Mouse (Mus musculus): ENCODE data around the gene Ankrd37.

Ankrd37 gene

GRCm38 (mm10) chr8:46005596-46005995 is at the start of gene Ankrd37:
Ankrd37 (minus strand) TSS chr8:46005707.
- in situ Hi-C loops (cut with MboI, MseI) = no loop called here

GRCm38 (mm10) chr8:46040260-46040659 is 34.8 kb upstream of the Ankrd37 start:
- in situ Hi-C loops (cut with MboI, MseI) = no loop called here

GRCm38 (mm10) chr8:46039666-46040065 is 34.2 kb upstream of the Ankrd37 start:
- in situ Hi-C loops (cut with MboI, MseI) = loop anchor here (5.0 kb wide), 1 partner anchor 68 kb away; no protein-coding TSS in a partner anchor

DNA sequence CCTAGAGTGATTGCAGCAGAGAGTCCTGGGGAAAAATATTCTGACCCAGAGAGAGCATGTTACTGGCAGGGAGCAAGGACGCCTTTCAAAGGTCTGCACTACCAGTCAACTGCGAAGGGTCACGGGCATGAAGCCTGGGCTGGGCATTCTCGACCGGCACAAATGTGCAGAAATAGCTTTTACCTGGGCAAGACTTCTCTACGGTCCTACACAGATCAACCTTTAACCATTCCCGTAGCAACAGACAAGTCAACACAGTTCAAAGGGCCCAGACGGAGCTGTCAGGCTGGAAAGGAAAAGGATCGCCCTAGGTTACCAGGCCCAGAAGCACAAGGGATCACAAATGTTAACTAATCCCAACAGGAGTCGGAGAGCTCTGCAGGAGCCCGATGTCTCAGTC is 30.7 kb upstream of the Ankrd37 start:
- in situ Hi-C loops (cut with MboI, MseI) = loop anchor here (5.0 kb wide), 1 partner anchor 71 kb away; no protein-coding TSS in a partner anchor

DNA sequence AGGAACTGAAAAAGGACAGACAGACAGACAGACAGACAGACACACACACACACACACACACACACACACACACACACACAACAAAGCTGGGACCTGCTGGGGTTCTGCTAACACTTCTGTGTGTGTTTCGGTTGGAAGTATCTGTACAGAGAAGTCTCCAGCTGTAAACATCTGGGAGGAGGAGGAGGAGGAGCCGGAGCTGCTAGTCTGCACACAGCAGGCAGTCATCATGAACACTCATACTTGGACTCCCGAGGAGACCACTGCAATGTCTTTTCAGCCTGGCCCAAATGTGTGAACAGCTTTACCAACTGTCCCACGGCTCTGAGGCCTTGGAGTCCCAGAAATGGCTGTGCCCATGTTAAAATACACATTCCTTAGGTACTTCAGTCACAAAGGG is 18.9 kb upstream of the Ankrd37 start:
- in situ Hi-C loops (cut with MboI, MseI) = no loop called here

- in situ Hi-C loops (cut with MboI, MseI) = no loop called here
Measured at GRCm38 (mm10) chr8:46022758-46023157, 17.3 kb upstream of the Ankrd37 start.

DNA sequence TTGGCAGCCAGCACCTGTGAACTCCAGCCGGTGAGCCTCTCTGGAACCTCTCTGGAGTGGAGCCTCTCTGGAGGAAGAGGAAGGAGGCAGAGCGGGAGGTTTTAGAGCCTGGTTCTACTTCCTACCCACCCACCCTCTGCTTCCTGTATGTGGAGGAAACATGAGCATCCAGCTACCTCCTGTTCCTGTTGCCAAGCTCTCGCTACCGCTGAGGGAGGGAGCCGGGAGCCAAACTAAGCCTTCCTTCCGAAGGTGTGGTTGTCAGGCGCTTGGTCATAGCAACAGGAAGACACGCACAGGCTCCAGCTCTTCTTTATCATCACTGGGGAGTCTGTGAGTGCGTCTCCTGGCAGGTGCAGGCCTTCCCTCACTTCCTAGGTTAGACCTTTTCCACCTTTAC is 16.7 kb upstream of the Ankrd37 start:
- in situ Hi-C loops (cut with MboI, MseI) = no loop called here

DNA sequence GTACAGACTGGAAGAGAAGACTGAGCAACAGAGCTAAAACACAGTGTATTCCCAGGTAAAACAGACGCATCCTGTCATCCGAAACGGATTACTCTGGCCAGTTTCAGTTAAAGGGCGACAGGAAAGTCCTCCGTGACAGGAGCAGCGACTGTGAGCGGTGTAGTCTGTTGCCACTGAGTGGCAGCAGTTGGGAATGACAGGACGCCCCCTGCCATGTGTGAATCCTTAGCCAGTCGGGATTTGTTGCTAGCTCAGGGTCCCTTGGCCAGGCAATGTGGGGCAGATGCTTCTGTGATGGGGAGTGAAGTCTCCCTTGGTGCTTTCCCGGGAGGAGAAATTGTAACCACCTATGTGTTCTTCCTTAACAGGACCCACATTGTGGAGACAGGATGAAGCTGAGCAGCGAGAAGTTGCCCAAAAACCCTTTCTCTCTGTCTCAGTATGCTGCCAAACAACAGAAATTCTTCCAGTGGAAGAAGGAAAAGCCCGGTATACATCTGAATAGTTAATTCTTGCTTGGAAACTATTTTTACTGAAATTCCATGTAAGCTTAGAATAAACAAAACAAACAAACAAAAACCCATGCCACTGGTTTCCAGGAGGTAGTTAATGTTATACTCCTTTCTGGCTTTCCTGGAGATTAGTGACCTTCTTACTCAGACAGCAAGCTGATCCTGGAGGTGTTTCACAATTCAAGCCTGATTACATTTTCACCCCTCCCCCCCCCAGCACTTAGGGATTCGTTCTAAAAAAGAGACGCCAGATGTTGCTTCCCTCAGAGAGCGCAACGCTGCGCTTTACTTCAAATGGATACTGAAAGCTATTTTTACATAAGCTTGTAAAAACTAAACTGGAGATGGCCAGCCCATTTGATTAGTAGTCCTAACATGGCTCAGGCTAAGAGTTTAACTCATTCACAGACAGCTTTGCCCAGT is 5.5 kb upstream of the Ankrd37 start:
- in situ Hi-C loops (cut with MboI, MseI) = no loop called here

DNA sequence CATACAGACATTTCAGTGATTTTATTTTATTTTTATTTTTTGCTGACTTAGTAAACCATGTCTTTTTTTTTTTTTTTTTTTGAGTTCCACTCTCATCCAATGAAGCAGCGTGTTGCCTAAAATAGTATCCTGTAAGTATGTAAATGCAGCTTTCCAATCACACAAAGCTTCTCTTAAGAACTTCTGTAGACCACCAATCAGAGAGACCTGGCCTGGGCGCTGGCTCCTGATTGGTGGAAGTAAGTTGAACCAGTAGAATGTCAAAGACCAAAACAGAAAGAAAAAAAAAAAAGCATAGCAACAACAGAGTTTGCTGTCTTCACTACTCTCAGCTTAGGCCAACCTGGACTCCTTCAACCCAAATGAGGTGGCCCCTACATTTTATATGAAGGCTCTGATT is 4.8 kb upstream of the Ankrd37 start:
- in situ Hi-C loops (cut with MboI, MseI) = no loop called here

GRCm38 (mm10) chr8:46007050-46007672 is 1.7 kb upstream of the Ankrd37 start:
- in situ Hi-C loops (cut with MboI, MseI) = no loop called here

DNA sequence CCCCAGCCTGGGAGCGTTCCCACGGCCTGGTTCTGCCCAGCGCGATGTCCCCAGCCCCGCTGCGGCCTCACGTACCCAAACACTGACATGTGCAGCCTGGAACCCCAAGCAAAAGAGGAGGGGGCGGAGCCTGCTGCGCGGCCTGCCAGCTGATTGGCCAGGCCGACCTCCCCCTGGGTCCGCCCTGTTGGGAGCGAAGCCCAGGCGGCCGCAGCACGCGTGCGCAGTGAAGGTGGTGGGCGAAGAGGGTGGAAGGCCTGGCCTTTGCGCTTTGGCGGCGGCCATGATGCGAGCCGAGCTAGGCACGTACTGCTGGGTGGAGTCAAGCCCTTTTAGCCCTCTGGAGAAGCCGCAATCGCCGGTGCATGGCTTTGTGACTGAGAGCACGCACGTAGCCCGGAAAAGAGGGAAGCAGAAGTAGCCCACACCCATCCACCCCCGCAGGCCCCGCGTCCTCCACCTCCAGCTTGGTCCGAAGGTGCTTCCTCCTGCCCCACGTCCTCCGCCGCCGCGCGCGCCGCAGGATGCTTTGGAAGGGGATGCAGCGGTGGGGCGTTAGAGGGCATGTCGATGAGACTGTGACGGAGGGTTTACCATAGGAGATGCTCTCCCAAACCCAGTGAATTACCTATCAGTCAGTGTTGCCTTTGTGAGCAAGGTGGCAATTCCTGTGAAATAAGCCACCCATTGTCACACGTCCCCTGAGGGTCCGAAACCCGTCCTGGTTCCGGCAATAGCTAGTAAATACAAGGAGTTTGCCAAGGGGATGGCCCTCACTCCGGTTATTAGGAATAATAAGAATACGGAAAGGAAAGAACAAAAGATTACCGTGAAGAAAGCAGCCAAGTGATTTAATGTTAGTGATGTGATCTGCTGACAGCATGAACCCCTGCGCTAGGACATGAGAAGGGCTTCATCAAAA is 5.5 kb downstream of the Ankrd37 start:
- in situ Hi-C loops (cut with MboI, MseI) = loop anchor here (10.0 to 25.0 kb wide), 2 partner anchors 1537 to 1705 kb away; partner anchors contain the start of genes Rwdd4a and Trappc11

- in situ Hi-C loops (cut with MboI, MseI) = loop anchor here (10.0 to 25.0 kb wide), 2 partner anchors 1538 to 1706 kb away; partner anchors contain the start of genes Rwdd4a and Trappc11
Measured at GRCm38 (mm10) chr8:45999138-45999783, 6.2 kb downstream of the Ankrd37 start, which contains the start of gene Lrp2bp. Lrp2bp (plus strand) TSS chr8:45999303.

DNA sequence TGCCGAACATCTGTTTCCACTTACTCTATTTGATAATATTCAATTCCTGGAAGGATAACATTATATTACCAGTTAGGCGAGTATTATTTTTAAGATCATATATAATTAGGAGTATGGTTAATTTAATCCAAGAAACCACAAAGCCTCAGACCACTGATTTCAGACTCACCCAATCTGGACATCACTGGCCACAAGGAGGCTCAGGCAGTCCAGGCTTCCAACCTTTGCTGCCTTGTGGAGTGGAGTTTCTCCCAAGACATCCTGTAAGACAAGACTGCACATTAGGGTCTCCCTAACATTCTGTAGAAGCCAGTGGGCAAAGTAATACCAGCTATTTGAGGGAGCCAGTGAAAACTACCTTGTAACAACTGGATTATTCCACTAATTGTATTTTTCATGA is 7.3 kb downstream of the Ankrd37 start:
- in situ Hi-C loops (cut with MboI, MseI) = loop anchor here (10.0 to 25.0 kb wide), 2 partner anchors 1539 to 1707 kb away; partner anchors contain the start of genes Rwdd4a and Trappc11

DNA sequence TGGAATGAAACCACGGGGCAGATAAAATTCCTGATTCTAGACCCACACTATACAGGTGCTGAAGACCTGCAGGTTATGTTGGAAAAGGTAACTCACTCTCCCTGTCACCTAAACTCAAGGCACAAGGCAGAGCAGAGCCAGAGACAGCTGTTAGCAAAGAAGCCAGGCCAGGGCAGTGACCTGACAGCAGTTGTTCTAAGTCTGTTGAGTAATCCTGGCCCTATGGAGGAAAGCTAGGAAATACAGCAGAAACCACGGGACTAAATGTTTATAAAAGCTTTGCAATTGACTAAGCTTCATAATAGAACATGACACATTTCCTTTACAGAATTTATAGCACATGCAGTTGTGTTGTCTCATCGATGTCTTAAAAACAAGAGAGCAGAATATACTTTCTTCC is 9.9 kb downstream of the Ankrd37 start:
- in situ Hi-C loops (cut with MboI, MseI) = loop anchor here (10.0 to 25.0 kb wide), 2 partner anchors 1542 to 1709 kb away; partner anchors contain the start of genes Rwdd4a and Trappc11

- in situ Hi-C loops (cut with MboI, MseI) = loop anchor here (10.0 to 25.0 kb wide), 2 partner anchors 1543 to 1711 kb away; partner anchors contain the start of genes Rwdd4a and Trappc11
Measured at GRCm38 (mm10) chr8:45994111-45994510, 11.4 kb downstream of the Ankrd37 start.

GRCm38 (mm10) chr8:45990631-45991310 is 14.7 kb downstream of the Ankrd37 start:
- in situ Hi-C loops (cut with MboI, MseI) = loop anchor here (10.0 to 25.0 kb wide), 2 partner anchors 1547 to 1714 kb away; partner anchors contain the start of genes Rwdd4a and Trappc11

DNA sequence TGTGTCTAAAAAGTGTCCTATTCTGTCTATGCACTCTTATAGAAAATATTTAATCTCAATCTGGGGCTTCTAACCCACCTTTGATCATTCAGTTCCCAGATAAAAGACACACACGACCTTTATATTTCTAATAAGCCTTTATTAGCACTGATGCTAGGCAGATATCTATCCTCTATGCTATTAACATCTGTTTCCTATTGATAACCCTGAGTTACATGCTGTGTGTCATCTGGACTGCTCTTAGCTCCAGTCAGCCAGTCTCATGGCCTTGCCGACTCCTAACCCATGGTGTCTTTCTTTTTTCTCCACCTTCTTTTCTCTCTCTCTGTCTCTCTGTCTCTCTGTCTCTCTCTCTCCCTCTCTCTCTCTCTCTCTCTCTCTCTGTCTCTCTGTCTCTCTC is 17.3 kb downstream of the Ankrd37 start:
- in situ Hi-C loops (cut with MboI, MseI) = loop anchor here (25.0 kb wide), 1 partner anchor 1549 kb away; the partner anchor contains the start of genes Rwdd4a and Trappc11

DNA sequence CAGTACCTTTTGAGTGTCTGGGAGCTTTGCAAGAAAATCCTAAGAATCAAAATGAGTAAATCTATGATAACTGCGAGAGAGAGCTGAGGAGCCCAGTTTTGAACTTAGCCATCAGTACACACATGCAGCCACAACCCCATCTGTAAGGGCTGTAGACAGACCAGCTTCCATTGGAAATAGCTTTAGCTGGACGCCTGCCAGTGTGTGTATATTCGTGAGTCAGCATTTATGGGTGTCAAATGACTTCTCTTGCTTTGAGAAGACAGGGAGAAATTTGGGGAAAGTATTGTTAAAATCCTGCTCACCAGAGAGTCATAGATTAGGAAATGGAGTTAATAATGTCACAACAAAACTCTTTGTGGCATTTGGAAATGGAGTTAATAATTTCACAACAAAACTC is 18.8 kb downstream of the Ankrd37 start:
- in situ Hi-C loops (cut with MboI, MseI) = loop anchor here (25.0 kb wide), 1 partner anchor 1551 kb away; the partner anchor contains the start of genes Rwdd4a and Trappc11

DNA sequence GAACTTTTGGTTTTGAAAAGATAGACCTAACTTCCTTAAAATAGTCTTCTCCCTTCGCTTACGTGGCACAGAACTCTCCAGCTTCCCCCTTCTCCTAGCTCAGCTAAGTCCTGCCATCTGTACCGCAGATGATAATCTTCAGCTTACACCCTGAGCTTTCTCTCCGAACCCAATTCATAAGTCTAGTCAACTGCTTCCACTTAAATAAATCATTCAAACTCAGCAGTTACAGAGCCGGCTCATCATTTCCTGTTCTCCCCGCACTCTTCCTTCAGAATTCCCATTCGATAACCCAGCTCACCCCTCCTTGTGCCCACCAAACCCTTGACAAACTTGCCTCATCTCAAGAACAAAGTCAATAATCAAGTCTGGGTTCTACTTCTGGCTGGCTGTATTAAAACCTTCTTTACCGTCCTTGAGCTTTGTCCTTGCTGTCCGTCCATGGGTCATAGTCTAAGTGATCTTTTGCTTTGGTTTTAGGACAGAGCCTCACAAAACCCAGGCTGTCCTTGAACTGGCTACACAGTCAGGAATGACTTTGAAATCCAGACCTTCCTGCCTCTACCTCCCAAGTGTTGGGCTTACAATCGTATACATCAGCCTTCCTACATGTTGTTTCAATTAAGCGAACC is 29.6 kb downstream of the Ankrd37 start:
- in situ Hi-C loops (cut with MboI, MseI) = loop anchor here (5.0 to 25.0 kb wide), 4 partner anchors 169 to 1561 kb away; partner anchors contain the start of genes Acsl1, Rwdd4a and Trappc11

Data from regulatory T cell (primary cell).